Mouse (Mus musculus): ENCODE results near the gene Trim28. TPM values are rescaled to one million over a fixed set of nuclear protein-coding genes. Genes with fewer than 3 reads are reported as not detected.
"Not testable (repeated sequence)": the region's sequence is repeated elsewhere in the genome, so short reads cannot be mapped to it uniquely, and the experiment has no call there.

The Trim28 gene
- total and polyA plus RNA-seq, 2 experiments from 2014 or later, result 184 to 563 TPM

- H3K27ac ChIP-seq, result peak within 1 kb of the TSS; percentile 81
- peak within 1 kb of the TSS; percentile 52 for H3K4me3 ChIP-seq (ENCODE audit: low read length)
- peak; percentile 6 for TF ChIP-seq CTCF (IDR thresholded peaks at IDR 0.05; ENCODE audit: low read depth)
- no peaks in the 10 kb centered on the region for H3K36me3 ChIP-seq (ENCODE audit: insufficient read depth, low read length)
- DNase-seq (ENCODE audit: low spot score), result peak; percentile 99
- H3K9me3 ChIP-seq (ENCODE audit: low read length), result no peaks in the 10 kb centered on the region
- under 1% methylated on average over 41 of the region's 41 CpGs for WGBS
- no peaks in the 10 kb centered on the region for H3K27me3 ChIP-seq (ENCODE audit: insufficient read depth, low read length)
- peak; percentile 96 for ATAC-seq
- H3K4me2 ChIP-seq (ENCODE audit: low read depth, low read length), result peak within 1 kb of the TSS; percentile 61
- H3K9ac ChIP-seq (replicated peaks; ENCODE audit: low read length), result peak within 1 kb of the TSS; percentile 55
- H3K4me1 ChIP-seq (ENCODE audit: insufficient read depth, low read length), result no peaks in the 10 kb centered on the region
Measured at GRCm38 (mm10) chr7:13054287-13055010, 55.5 kb downstream of the Trim28 start, which contains the start of gene Mzf1. Mzf1 (minus strand) TSS chr7:13054764.

GRCm38 (mm10) chr7:13056913-13057700 lies 58.2 kb downstream of the Trim28 start:
- DNase-seq (ENCODE audit: low spot score) (no peak), ATAC-seq (no peak)
- no peaks in the 10 kb centered on the region for H3K36me3 ChIP-seq (ENCODE audit: insufficient read depth, low read length)
- H3K27ac ChIP-seq, result no peak overlapping the region
- no peak overlapping the region for H3K4me2 ChIP-seq (ENCODE audit: low read depth, low read length)
- no peak overlapping the region for H3K4me3 ChIP-seq (ENCODE audit: low read length)
- H3K27me3 ChIP-seq (ENCODE audit: insufficient read depth, low read length), result no peaks in the 10 kb centered on the region
- WGBS, result 54% methylated on average over 8 of the region's 8 CpGs
- TF ChIP-seq CTCF (IDR thresholded peaks at IDR 0.05; ENCODE audit: low read depth), result peak; percentile 46
- no peaks in the 10 kb centered on the region for H3K9me3 ChIP-seq (ENCODE audit: low read length)
- H3K9ac ChIP-seq (replicated peaks; ENCODE audit: low read length), result no peak overlapping the region
- H3K4me1 ChIP-seq (ENCODE audit: insufficient read depth, low read length), result no peaks in the 10 kb centered on the region

- Histone ChIP-seq H3K27ac (no peak overlapping the region), H3K27me3 (ENCODE audit: insufficient read depth, low read length) (no peaks in the 10 kb centered on the region), H3K9ac (replicated peaks; ENCODE audit: low read length) (no peak overlapping the region), H3K4me2 (ENCODE audit: low read depth, low read length) (no peak overlapping the region), H3K9me3 (ENCODE audit: low read length) (no peaks in the 10 kb centered on the region), H3K4me3 (ENCODE audit: low read length) (no peak overlapping the region), H3K36me3 (ENCODE audit: insufficient read depth, low read length) (no peaks in the 10 kb centered on the region), H3K4me1 (ENCODE audit: insufficient read depth, low read length) (no peaks in the 10 kb centered on the region)
- ATAC-seq (no peak), DNase-seq (ENCODE audit: low spot score) (no peak)
- no peak for TF ChIP-seq CTCF (IDR thresholded peaks at IDR 0.05; ENCODE audit: low read depth)
- 86% methylated on average over 9 of the region's 9 CpGs for WGBS
Measured at GRCm38 (mm10) chr7:13059536-13059935, 60.6 kb downstream of the Trim28 start.

GRCm38 (mm10) chr7:13063399-13063798 lies 64.5 kb downstream of the Trim28 start:
- H3K36me3 ChIP-seq (ENCODE audit: insufficient read depth, low read length); H3K27me3 ChIP-seq (ENCODE audit: insufficient read depth, low read length); H3K27ac ChIP-seq; H3K9me3 ChIP-seq (ENCODE audit: low read length); H3K4me3 ChIP-seq (ENCODE audit: low read length); DNase-seq (ENCODE audit: low spot score); H3K9ac ChIP-seq (replicated peaks; ENCODE audit: low read length); H3K4me2 ChIP-seq (ENCODE audit: low read depth, low read length); ATAC-seq; H3K4me1 ChIP-seq (ENCODE audit: insufficient read depth, low read length): not testable (repeated sequence)
- 61% methylated on average over 2 of the region's 2 CpGs for WGBS
- peak; percentile 55 for TF ChIP-seq CTCF (IDR thresholded peaks at IDR 0.05; ENCODE audit: low read depth)

GRCm38 (mm10) chr7:13072293-13072692 lies 73.4 kb downstream of the Trim28 start:
- no peak for TF ChIP-seq CTCF (IDR thresholded peaks at IDR 0.05; ENCODE audit: low read depth)
- ATAC-seq (no peak), DNase-seq (ENCODE audit: low spot score) (no peak)
- no peaks in the 10 kb centered on the region for H3K4me1 ChIP-seq (ENCODE audit: insufficient read depth, low read length)
- WGBS, result 58% methylated on average over 5 of the region's 5 CpGs
- H3K4me2 ChIP-seq (ENCODE audit: low read depth, low read length), result no peak overlapping the region
- H3K27ac ChIP-seq, result no peak overlapping the region
- no peak overlapping the region for H3K9ac ChIP-seq (replicated peaks; ENCODE audit: low read length)
- H3K27me3 ChIP-seq (ENCODE audit: insufficient read depth, low read length), result no peaks in the 10 kb centered on the region
- no peak overlapping the region for H3K4me3 ChIP-seq (ENCODE audit: low read length)
- no peaks in the 10 kb centered on the region for H3K9me3 ChIP-seq (ENCODE audit: low read length)
- H3K36me3 ChIP-seq (ENCODE audit: insufficient read depth, low read length), result no peaks in the 10 kb centered on the region

Other genes with a start within 250 kb of the Trim28 start
- 17.3 and 18.1 TPM in 2 replicates for gene Zscan18, start 195.5 kb upstream of the Trim28 start, total RNA-seq (2014; rRNA removed)
- 19.6 and 20.0 TPM in 2 replicates for gene Zscan18, start 195.5 kb upstream of the Trim28 start, polyA plus RNA-seq (2015; fragmentation: Nextera tagmentation; extraction: Ambion mirVana)
- gene Zfp329, start 180.3 kb upstream of the Trim28 start, total RNA-seq (2014; rRNA removed), result 10.7 and 14.8 TPM in 2 replicates
- 17.1 and 17.2 TPM in 2 replicates for gene Zfp329, start 180.3 kb upstream of the Trim28 start, polyA plus RNA-seq (2015; fragmentation: Nextera tagmentation; extraction: Ambion mirVana)
- 15.2 and 31.8 TPM in 2 replicates for gene Zfp110, start 164.4 kb upstream of the Trim28 start, total RNA-seq (2014; rRNA removed)
- gene Zfp110, start 164.4 kb upstream of the Trim28 start, polyA plus RNA-seq (2015; fragmentation: Nextera tagmentation; extraction: Ambion mirVana), result 16.6 and 18.1 TPM in 2 replicates
- gene Zfp128, start 117.9 kb upstream of the Trim28 start, total RNA-seq (2014; rRNA removed), result 7.7 and 10.7 TPM in 2 replicates
- 1.9 and 2.1 TPM in 2 replicates for gene Zfp128, start 117.9 kb upstream of the Trim28 start, polyA plus RNA-seq (2015; fragmentation: Nextera tagmentation; extraction: Ambion mirVana)
- gene Zscan22, start 101.3 kb upstream of the Trim28 start, total RNA-seq (2014; rRNA removed), result 7.4 and 7.7 TPM in 2 replicates
- 2.5 and 2.9 TPM in 2 replicates for gene Zscan22, start 101.3 kb upstream of the Trim28 start, polyA plus RNA-seq (2015; fragmentation: Nextera tagmentation; extraction: Ambion mirVana)
- 1,864 and 2,267 TPM in 2 replicates for gene Rps5, start 76.8 kb upstream of the Trim28 start, total RNA-seq (2014; rRNA removed)
- gene Rps5, start 76.8 kb upstream of the Trim28 start, polyA plus RNA-seq (2015; fragmentation: Nextera tagmentation; extraction: Ambion mirVana), result 646 and 658 TPM in 2 replicates
- 2.5 and 3.0 TPM in 2 replicates for gene Rnf225, start 71.7 kb upstream of the Trim28 start, total RNA-seq (2014; rRNA removed)
- 1.1 TPM in 2 replicates for gene Rnf225, start 71.7 kb upstream of the Trim28 start, polyA plus RNA-seq (2015; fragmentation: Nextera tagmentation; extraction: Ambion mirVana)
- gene Zfp324, start 33.3 kb upstream of the Trim28 start, total RNA-seq (2014; rRNA removed), result 25.5 and 30.1 TPM in 2 replicates
- 6.8 and 7.1 TPM in 2 replicates for gene Zfp324, start 33.3 kb upstream of the Trim28 start, polyA plus RNA-seq (2015; fragmentation: Nextera tagmentation; extraction: Ambion mirVana)
- gene Zfp446, start 21.3 kb upstream of the Trim28 start, total RNA-seq (2014; rRNA removed), result 8.9 and 10.9 TPM in 2 replicates
- 7.6 and 7.9 TPM in 2 replicates for gene Zfp446, start 21.3 kb upstream of the Trim28 start, polyA plus RNA-seq (2015; fragmentation: Nextera tagmentation; extraction: Ambion mirVana)
- 1.1 and 1.7 TPM in 2 replicates for gene Slc27a5, start 922 bp upstream of the Trim28 start, total RNA-seq (2014; rRNA removed)
- 0.29 and 0.30 TPM in 2 replicates for gene Slc27a5, start 922 bp upstream of the Trim28 start, polyA plus RNA-seq (2015; fragmentation: Nextera tagmentation; extraction: Ambion mirVana)
- gene Zbtb45, start 10.9 kb downstream of the Trim28 start, total RNA-seq (2014; rRNA removed), result 41.6 and 47.6 TPM in 2 replicates
- gene Zbtb45, start 10.9 kb downstream of the Trim28 start, polyA plus RNA-seq (2015; fragmentation: Nextera tagmentation; extraction: Ambion mirVana), result 23.9 and 24.6 TPM in 2 replicates
- 59.7 and 68.0 TPM in 2 replicates for gene Chmp2a, start 35.7 kb downstream of the Trim28 start, total RNA-seq (2014; rRNA removed)
- 188 and 202 TPM in 2 replicates for gene Chmp2a, start 35.7 kb downstream of the Trim28 start, polyA plus RNA-seq (2015; fragmentation: Nextera tagmentation; extraction: Ambion mirVana)
- 320 and 345 TPM in 2 replicates for gene Ube2m, start 39.2 kb downstream of the Trim28 start, total RNA-seq (2014; rRNA removed)
- gene Ube2m, start 39.2 kb downstream of the Trim28 start, polyA plus RNA-seq (2015; fragmentation: Nextera tagmentation; extraction: Ambion mirVana), result 140 and 153 TPM in 2 replicates
- gene Mzf1, start 55.6 kb downstream of the Trim28 start, total RNA-seq (2014; rRNA removed), result 9.6 and 11.5 TPM in 2 replicates
- gene Mzf1, start 55.6 kb downstream of the Trim28 start, polyA plus RNA-seq (2015; fragmentation: Nextera tagmentation; extraction: Ambion mirVana), result 7.7 and 8.7 TPM in 2 replicates
- 0.43 and 0.58 TPM in 2 replicates for gene Vmn1r85, start 96.1 kb downstream of the Trim28 start, total RNA-seq (2014; rRNA removed)
- 0.25 and 0.28 TPM in 2 replicates for gene Vmn1r85, start 96.1 kb downstream of the Trim28 start, polyA plus RNA-seq (2015; fragmentation: Nextera tagmentation; extraction: Ambion mirVana)
- not detected in 2 replicates for gene Vmn1r86, start 120.8 kb downstream of the Trim28 start, total RNA-seq (2014; rRNA removed)
- gene Vmn1r86, start 120.8 kb downstream of the Trim28 start, polyA plus RNA-seq (2015; fragmentation: Nextera tagmentation; extraction: Ambion mirVana), result not detected in 2 replicates
- not detected in 2 replicates for gene Vmn1r87, start 141.0 kb downstream of the Trim28 start, total RNA-seq (2014; rRNA removed)
- not detected in 2 replicates for gene Vmn1r87, start 141.0 kb downstream of the Trim28 start, polyA plus RNA-seq (2015; fragmentation: Nextera tagmentation; extraction: Ambion mirVana)
- gene Vmn1r88, start 160.5 kb downstream of the Trim28 start, total RNA-seq (2014; rRNA removed), result not detected in 2 replicates
- gene Vmn1r88, start 160.5 kb downstream of the Trim28 start, polyA plus RNA-seq (2015; fragmentation: Nextera tagmentation; extraction: Ambion mirVana), result 0.01 TPM in 1 of 2 replicates, not detected in the other
- gene Vmn1r89, start 213.9 kb downstream of the Trim28 start, total RNA-seq (2014; rRNA removed), result not detected in 2 replicates
- not detected in 2 replicates for gene Vmn1r89, start 213.9 kb downstream of the Trim28 start, polyA plus RNA-seq (2015; fragmentation: Nextera tagmentation; extraction: Ambion mirVana)